Mouse (Mus musculus): ENCODE results near the gene Klhdc8b. TPM values are rescaled to one million over a fixed set of nuclear protein-coding genes. Genes with fewer than 3 reads are reported as not detected.

Gene Klhdc8b
- 27.7 TPM for polyA plus RNA-seq (2014; fragmentation: Illumina TruSeq; extraction: RNeasy Lipid Tissue Mini Kit (QIAGEN cat#74804); ENCODE audit: insufficient read depth, low read depth, low replicate concordance)

GRCm38 (mm10) chr9:108461181-108461631, at the start of gene Klhdc8b:
TSS of gene Klhdc8b (minus strand) at chr9:108461581.

GRCm38 (mm10) chr9:108507619-108508434, 46.4 kb upstream of the Klhdc8b start, which contains the start of gene Qars:
TSS of gene Qars (plus strand) at chr9:108507706.

GRCm38 (mm10) chr9:108490559-108491285, 29.3 kb upstream of the Klhdc8b start, which contains the start of gene Usp19:
TSS of gene Usp19 (plus strand) at chr9:108490602.

GRCm38 (mm10) chr9:108479721-108480351, 18.5 kb upstream of the Klhdc8b start, which contains the start of gene Lamb2:
TSS of gene Lamb2 (plus strand) at chr9:108479736.

GRCm38 (mm10) chr9:108460319-108461178, 832 bp downstream of the Klhdc8b start, which contains the start of gene Ccdc71:
TSS of gene Ccdc71 (plus strand) at chr9:108460527.

GRCm38 (mm10) chr9:108436182-108436581, 25.2 kb downstream of the Klhdc8b start, which contains the start of gene BC048562:
TSS of gene BC048562 (plus strand) at chr9:108436482.

GRCm38 (mm10) chr9:108428384-108428783, 33.0 kb downstream of the Klhdc8b start, which contains the start of gene Ccdc36:
TSS of gene Ccdc36 (minus strand) at chr9:108428484.

Other genes starting within 250 kb of the Klhdc8b start
- gene Dag1, start 197.6 kb downstream of the Klhdc8b start, polyA plus RNA-seq (2014; fragmentation: Illumina TruSeq; extraction: RNeasy Lipid Tissue Mini Kit (QIAGEN cat#74804); ENCODE audit: insufficient read depth, low read depth, low replicate concordance) = 48.3 TPM
- 14.1 TPM for gene Nicn1, start 171.2 kb downstream of the Klhdc8b start, polyA plus RNA-seq (2014; fragmentation: Illumina TruSeq; extraction: RNeasy Lipid Tissue Mini Kit (QIAGEN cat#74804); ENCODE audit: insufficient read depth, low read depth, low replicate concordance)
- 5.4 TPM for gene Amt, start 164.7 kb downstream of the Klhdc8b start, polyA plus RNA-seq (2014; fragmentation: Illumina TruSeq; extraction: RNeasy Lipid Tissue Mini Kit (QIAGEN cat#74804); ENCODE audit: insufficient read depth, low read depth, low replicate concordance)
- 388 TPM for gene Rhoa, start 155.5 kb downstream of the Klhdc8b start, polyA plus RNA-seq (2014; fragmentation: Illumina TruSeq; extraction: RNeasy Lipid Tissue Mini Kit (QIAGEN cat#74804); ENCODE audit: insufficient read depth, low read depth, low replicate concordance)
- 63.8 TPM for gene Tcta, start 155.4 kb downstream of the Klhdc8b start, polyA plus RNA-seq (2014; fragmentation: Illumina TruSeq; extraction: RNeasy Lipid Tissue Mini Kit (QIAGEN cat#74804); ENCODE audit: insufficient read depth, low read depth, low replicate concordance)
- gene Gpx1, start 122.7 kb downstream of the Klhdc8b start, polyA plus RNA-seq (2014; fragmentation: Illumina TruSeq; extraction: RNeasy Lipid Tissue Mini Kit (QIAGEN cat#74804); ENCODE audit: insufficient read depth, low read depth, low replicate concordance) = 781 TPM
- gene Usp4, start 113.7 kb downstream of the Klhdc8b start, polyA plus RNA-seq (2014; fragmentation: Illumina TruSeq; extraction: RNeasy Lipid Tissue Mini Kit (QIAGEN cat#74804); ENCODE audit: insufficient read depth, low read depth, low replicate concordance) = 62.5 TPM
- 0.82 TPM for gene 1700102P08Rik, start 68.8 kb downstream of the Klhdc8b start, polyA plus RNA-seq (2014; fragmentation: Illumina TruSeq; extraction: RNeasy Lipid Tissue Mini Kit (QIAGEN cat#74804); ENCODE audit: insufficient read depth, low read depth, low replicate concordance)
- not detected for gene Ccdc36, start 33.1 kb downstream of the Klhdc8b start, polyA plus RNA-seq (2014; fragmentation: Illumina TruSeq; extraction: RNeasy Lipid Tissue Mini Kit (QIAGEN cat#74804); ENCODE audit: insufficient read depth, low read depth, low replicate concordance)
- gene BC048562, start 25.1 kb downstream of the Klhdc8b start, polyA plus RNA-seq (2014; fragmentation: Illumina TruSeq; extraction: RNeasy Lipid Tissue Mini Kit (QIAGEN cat#74804); ENCODE audit: insufficient read depth, low read depth, low replicate concordance) = not detected
- 16.2 TPM for gene Ccdc71, start 1.1 kb downstream of the Klhdc8b start, polyA plus RNA-seq (2014; fragmentation: Illumina TruSeq; extraction: RNeasy Lipid Tissue Mini Kit (QIAGEN cat#74804); ENCODE audit: insufficient read depth, low read depth, low replicate concordance)
- gene Lamb2, start 18.2 kb upstream of the Klhdc8b start, polyA plus RNA-seq (2014; fragmentation: Illumina TruSeq; extraction: RNeasy Lipid Tissue Mini Kit (QIAGEN cat#74804); ENCODE audit: insufficient read depth, low read depth, low replicate concordance) = 37.0 TPM
- gene Usp19, start 29.0 kb upstream of the Klhdc8b start, polyA plus RNA-seq (2014; fragmentation: Illumina TruSeq; extraction: RNeasy Lipid Tissue Mini Kit (QIAGEN cat#74804); ENCODE audit: insufficient read depth, low read depth, low replicate concordance) = 38.6 TPM
- gene Qars, start 46.1 kb upstream of the Klhdc8b start, polyA plus RNA-seq (2014; fragmentation: Illumina TruSeq; extraction: RNeasy Lipid Tissue Mini Kit (QIAGEN cat#74804); ENCODE audit: insufficient read depth, low read depth, low replicate concordance) = 46.7 TPM
- gene Qrich1, start 55.2 kb upstream of the Klhdc8b start, polyA plus RNA-seq (2014; fragmentation: Illumina TruSeq; extraction: RNeasy Lipid Tissue Mini Kit (QIAGEN cat#74804); ENCODE audit: insufficient read depth, low read depth, low replicate concordance) = 27.9 TPM
- gene Impdh2, start 98.7 kb upstream of the Klhdc8b start, polyA plus RNA-seq (2014; fragmentation: Illumina TruSeq; extraction: RNeasy Lipid Tissue Mini Kit (QIAGEN cat#74804); ENCODE audit: insufficient read depth, low read depth, low replicate concordance) = 53.0 TPM
- 37.0 TPM for gene Ndufaf3, start 105.9 kb upstream of the Klhdc8b start, polyA plus RNA-seq (2014; fragmentation: Illumina TruSeq; extraction: RNeasy Lipid Tissue Mini Kit (QIAGEN cat#74804); ENCODE audit: insufficient read depth, low read depth, low replicate concordance)
- 52.3 TPM for gene Dalrd3, start 108.3 kb upstream of the Klhdc8b start, polyA plus RNA-seq (2014; fragmentation: Illumina TruSeq; extraction: RNeasy Lipid Tissue Mini Kit (QIAGEN cat#74804); ENCODE audit: insufficient read depth, low read depth, low replicate concordance)
- 23.5 TPM for gene Wdr6, start 117.2 kb upstream of the Klhdc8b start, polyA plus RNA-seq (2014; fragmentation: Illumina TruSeq; extraction: RNeasy Lipid Tissue Mini Kit (QIAGEN cat#74804); ENCODE audit: insufficient read depth, low read depth, low replicate concordance)
- gene P4htm, start 136.1 kb upstream of the Klhdc8b start, polyA plus RNA-seq (2014; fragmentation: Illumina TruSeq; extraction: RNeasy Lipid Tissue Mini Kit (QIAGEN cat#74804); ENCODE audit: insufficient read depth, low read depth, low replicate concordance) = 7.7 TPM
- gene Arih2, start 187.8 kb upstream of the Klhdc8b start, polyA plus RNA-seq (2014; fragmentation: Illumina TruSeq; extraction: RNeasy Lipid Tissue Mini Kit (QIAGEN cat#74804); ENCODE audit: insufficient read depth, low read depth, low replicate concordance) = 14.2 TPM
- 33.7 TPM for gene Slc25a20, start 200.5 kb upstream of the Klhdc8b start, polyA plus RNA-seq (2014; fragmentation: Illumina TruSeq; extraction: RNeasy Lipid Tissue Mini Kit (QIAGEN cat#74804); ENCODE audit: insufficient read depth, low read depth, low replicate concordance)
- gene Prkar2a, start 227.7 kb upstream of the Klhdc8b start, polyA plus RNA-seq (2014; fragmentation: Illumina TruSeq; extraction: RNeasy Lipid Tissue Mini Kit (QIAGEN cat#74804); ENCODE audit: insufficient read depth, low read depth, low replicate concordance) = 19.3 TPM

All from lung, adult 10 weeks (tissue).